In genomic region chr19:5636571-5637041, GRCm38 (mm10) we compare ENCODE assay signal across 8 mouse cellular contexts. TPM values are rescaled to one million over a fixed set of nuclear protein-coding genes. Genes with fewer than 3 reads are reported as not detected.
DNase-seq lines count a peak whose midpoint lies in the region; ATAC-seq and TF ChIP-seq lines count a peak whose summit lies in the region.

No protein-coding gene starts in this region.

- peak overlapping the region; percentile 95 for H3K4me3 ChIP-seq in spleen, adult 2 months (ENCODE audit: extremely low read depth, insufficient read depth, insufficient read length)
- H3K4me3 ChIP-seq in forebrain, embryonic 12.5 days (replicated peaks): peak overlapping the region; percentile 89
- peak overlapping the region; percentile 77 for H3K4me3 ChIP-seq in hindbrain, postnatal 0 days (ENCODE audit: low read length)
- H3K4me3 ChIP-seq in lung, adult 2 months (replicated peaks; ENCODE audit: extremely low read depth, low read depth, low read length): peak overlapping the region; percentile 83

- DNase-seq in spleen, adult 2 months (ENCODE audit: low read depth in 1 of 2, low spot score in 2 of 2): no peak
- no peak for DNase-seq in spleen, postnatal 36 days (ENCODE audit: low spot score in 2 of 2)
- no peak for DNase-seq in hindbrain, postnatal 0 days (ENCODE audit: low spot score)
- DNase-seq in lung, adult 2 months: no peak
- peak; percentile 57 for DNase-seq in skeletal muscle tissue, adult 2 months (ENCODE audit: low read depth, low spot score)
- DNase-seq in cerebellum, postnatal 25 days: no peak
- DNase-seq in right cerebral cortex, postnatal 4 days: no peak

- no peak for TF ChIP-seq POLR2A in spleen, adult 2 months (IDR thresholded peaks at IDR 0.05; ENCODE audit: low read depth, low read length)
- TF ChIP-seq POLR2A in lung, adult 2 months (IDR thresholded peaks at IDR 0.05; ENCODE audit: borderline replicate concordance, extremely low read depth, low read depth, low read length): peak; percentile 31; the same call in 1 of the 2 replicates

- H3K27me3 ChIP-seq in spleen, adult 2 months (ENCODE audit: control insufficient read depth, insufficient read depth, low read length): no peaks in the 10 kb centered on the region
- no peaks in the 10 kb centered on the region for H3K27me3 ChIP-seq in forebrain, embryonic 12.5 days
- H3K27me3 ChIP-seq in hindbrain, postnatal 0 days (ENCODE audit: insufficient read depth, low read length): no peaks in the 10 kb centered on the region

- H3K4me1 ChIP-seq in spleen, adult 2 months (ENCODE audit: control insufficient read depth, insufficient read depth, insufficient read length): peaks cover 8% of the 10 kb centered on the region; the same call in 1 of the 2 replicates
- peaks cover 22% of the 10 kb centered on the region for H3K4me1 ChIP-seq in forebrain, embryonic 12.5 days
- H3K4me1 ChIP-seq in hindbrain, postnatal 0 days (ENCODE audit: insufficient read depth, low read length): peaks cover 18% of the 10 kb centered on the region
- H3K4me1 ChIP-seq in lung, adult 2 months (ENCODE audit: control insufficient read depth, insufficient read depth, low read length): peaks cover 15% of the 10 kb centered on the region

- no peak for ATAC-seq in forebrain, embryonic 12.5 days (ENCODE audit: low FRiP score)
- ATAC-seq in hindbrain, postnatal 0 days: no peak

- H3K9ac ChIP-seq in forebrain, embryonic 12.5 days: peak overlapping the region; percentile 93
- peak overlapping the region; percentile 88 for H3K9ac ChIP-seq in hindbrain, postnatal 0 days (replicated peaks; ENCODE audit: low read length)

- H3K9me3 ChIP-seq in forebrain, embryonic 12.5 days: no peaks in the 10 kb centered on the region
- H3K9me3 ChIP-seq in hindbrain, postnatal 0 days (ENCODE audit: low read length): no peaks in the 10 kb centered on the region

- H3K4me2 ChIP-seq in forebrain, embryonic 12.5 days: peak overlapping the region; percentile 82
- H3K4me2 ChIP-seq in hindbrain, postnatal 0 days (ENCODE audit: low read depth, low read length): peak overlapping the region; percentile 83

- peak overlapping the region; percentile 99 for H3K27ac ChIP-seq in spleen, adult 2 months (ENCODE audit: insufficient read depth, low read length)
- peak overlapping the region; percentile 93 for H3K27ac ChIP-seq in forebrain, embryonic 12.5 days
- H3K27ac ChIP-seq in hindbrain, postnatal 0 days: peak overlapping the region; percentile 93

- TF ChIP-seq CTCF in spleen, adult 2 months (IDR thresholded peaks at IDR 0.05; ENCODE audit: extremely low read depth, insufficient read depth, insufficient read length, insufficient replicate concordance): no peak
- TF ChIP-seq CTCF in hindbrain, postnatal 0 days (IDR thresholded peaks at IDR 0.05; ENCODE audit: low read depth): no peak
- no peak for TF ChIP-seq CTCF in lung, adult 2 months (IDR thresholded peaks at IDR 0.05; ENCODE audit: insufficient read depth, low read length)

- WGBS in spleen, adult 2 months: 4% methylated on average over 12 of the region's 12 CpGs
- 43% methylated on average over 12 of the region's 12 CpGs for WGBS in forebrain, embryonic 12.5 days
- WGBS in hindbrain, postnatal 0 days: 34% methylated on average over 12 of the region's 12 CpGs
- 6% methylated on average over 12 of the region's 12 CpGs for WGBS in lung, adult 2 months

- peaks cover 25% of the 10 kb centered on the region for H3K36me3 ChIP-seq in spleen, adult 2 months (ENCODE audit: control insufficient read depth, insufficient read depth, low read length)
- H3K36me3 ChIP-seq in forebrain, embryonic 12.5 days (replicated peaks): peaks cover 25% of the 10 kb centered on the region
- peaks cover 28% of the 10 kb centered on the region for H3K36me3 ChIP-seq in hindbrain, postnatal 0 days (ENCODE audit: insufficient read depth, low read length)

RNA-seq across cellular contexts. Expression of gene Rela, which starts 0.7 kb away (rescaled TPM):
- polyA plus RNA-seq in spleen, adult 2 months (2012; rRNA removed): 87.1 and 110 TPM in 2 replicates
- 34.1 and 36.9 TPM in 2 replicates for polyA plus RNA-seq in forebrain, embryonic 12.5 days (2016; fragmentation: Nextera tagmentation; extraction: Ambion mirVana)
- 40.1 and 40.8 TPM in 2 replicates for total RNA-seq in hindbrain, postnatal 0 days (2014; rRNA removed)
- 30.3 and 33.1 TPM in 2 replicates for polyA plus RNA-seq in hindbrain, postnatal 0 days (2015; fragmentation: Nextera tagmentation; extraction: Ambion mirVana)
- polyA plus RNA-seq in lung, adult 2 months (2012; rRNA removed): 118 and 120 TPM in 2 replicates

RNA-seq across cellular contexts. Expression of gene Kat5, which starts 26.6 kb away (rescaled TPM):
- 37.3 and 46.1 TPM in 2 replicates for polyA plus RNA-seq in spleen, adult 2 months (2012; rRNA removed)
- 65.7 and 77.2 TPM in 2 replicates for polyA plus RNA-seq in forebrain, embryonic 12.5 days (2016; fragmentation: Nextera tagmentation; extraction: Ambion mirVana)
- 95.2 and 163 TPM in 2 replicates for total RNA-seq in hindbrain, postnatal 0 days (2014; rRNA removed)
- polyA plus RNA-seq in hindbrain, postnatal 0 days (2015; fragmentation: Nextera tagmentation; extraction: Ambion mirVana): 72.0 and 74.0 TPM in 2 replicates
- polyA plus RNA-seq in lung, adult 2 months (2012; rRNA removed): 72.5 and 75.7 TPM in 2 replicates

RNA-seq across cellular contexts. Expression of gene Sipa1, which starts 26.9 kb away (rescaled TPM):
- polyA plus RNA-seq in spleen, adult 2 months (2012; rRNA removed): 417 and 497 TPM in 2 replicates
- polyA plus RNA-seq in forebrain, embryonic 12.5 days (2016; fragmentation: Nextera tagmentation; extraction: Ambion mirVana): 16.3 and 16.8 TPM in 2 replicates
- 25.6 and 43.2 TPM in 2 replicates for total RNA-seq in hindbrain, postnatal 0 days (2014; rRNA removed)
- 18.7 and 18.8 TPM in 2 replicates for polyA plus RNA-seq in hindbrain, postnatal 0 days (2015; fragmentation: Nextera tagmentation; extraction: Ambion mirVana)
- polyA plus RNA-seq in lung, adult 2 months (2012; rRNA removed): 163 and 214 TPM in 2 replicates

RNA-seq across cellular contexts. Expression of gene Rnaseh2c, which starts 34.9 kb away (rescaled TPM):
- polyA plus RNA-seq in spleen, adult 2 months (2012; rRNA removed): 47.8 and 74.6 TPM in 2 replicates
- 162 and 191 TPM in 2 replicates for polyA plus RNA-seq in forebrain, embryonic 12.5 days (2016; fragmentation: Nextera tagmentation; extraction: Ambion mirVana)
- 33.6 and 40.4 TPM in 2 replicates for total RNA-seq in hindbrain, postnatal 0 days (2014; rRNA removed)
- polyA plus RNA-seq in hindbrain, postnatal 0 days (2015; fragmentation: Nextera tagmentation; extraction: Ambion mirVana): 66.4 and 75.4 TPM in 2 replicates
- 38.6 and 47.6 TPM in 2 replicates for polyA plus RNA-seq in lung, adult 2 months (2012; rRNA removed)

RNA-seq across cellular contexts. Expression of gene Map3k11, which starts 51.9 kb away (rescaled TPM):
- 73.4 and 88.7 TPM in 2 replicates for polyA plus RNA-seq in spleen, adult 2 months (2012; rRNA removed)
- polyA plus RNA-seq in forebrain, embryonic 12.5 days (2016; fragmentation: Nextera tagmentation; extraction: Ambion mirVana): 19.2 and 22.2 TPM in 2 replicates
- total RNA-seq in hindbrain, postnatal 0 days (2014; rRNA removed): 20.6 and 20.7 TPM in 2 replicates
- 10.0 and 10.7 TPM in 2 replicates for polyA plus RNA-seq in hindbrain, postnatal 0 days (2015; fragmentation: Nextera tagmentation; extraction: Ambion mirVana)
- polyA plus RNA-seq in lung, adult 2 months (2012; rRNA removed): 141 and 162 TPM in 2 replicates
